Mouse (Mus musculus) brain, adult 2 months (tissue): ENCODE data around the gene Cdh23.

ENCODE experiments used
- DNase-seq: peaks from one replicate; pipeline ENCODE4 v3.0.0; 2011; ENCODE audit warnings: low read depth, low spot score

The Cdh23 gene

GRCm38 (mm10) chr10:60577920-60578737 lies 118.2 kb downstream of the Cdh23 start:
- no peak for DNase-seq

DNA sequence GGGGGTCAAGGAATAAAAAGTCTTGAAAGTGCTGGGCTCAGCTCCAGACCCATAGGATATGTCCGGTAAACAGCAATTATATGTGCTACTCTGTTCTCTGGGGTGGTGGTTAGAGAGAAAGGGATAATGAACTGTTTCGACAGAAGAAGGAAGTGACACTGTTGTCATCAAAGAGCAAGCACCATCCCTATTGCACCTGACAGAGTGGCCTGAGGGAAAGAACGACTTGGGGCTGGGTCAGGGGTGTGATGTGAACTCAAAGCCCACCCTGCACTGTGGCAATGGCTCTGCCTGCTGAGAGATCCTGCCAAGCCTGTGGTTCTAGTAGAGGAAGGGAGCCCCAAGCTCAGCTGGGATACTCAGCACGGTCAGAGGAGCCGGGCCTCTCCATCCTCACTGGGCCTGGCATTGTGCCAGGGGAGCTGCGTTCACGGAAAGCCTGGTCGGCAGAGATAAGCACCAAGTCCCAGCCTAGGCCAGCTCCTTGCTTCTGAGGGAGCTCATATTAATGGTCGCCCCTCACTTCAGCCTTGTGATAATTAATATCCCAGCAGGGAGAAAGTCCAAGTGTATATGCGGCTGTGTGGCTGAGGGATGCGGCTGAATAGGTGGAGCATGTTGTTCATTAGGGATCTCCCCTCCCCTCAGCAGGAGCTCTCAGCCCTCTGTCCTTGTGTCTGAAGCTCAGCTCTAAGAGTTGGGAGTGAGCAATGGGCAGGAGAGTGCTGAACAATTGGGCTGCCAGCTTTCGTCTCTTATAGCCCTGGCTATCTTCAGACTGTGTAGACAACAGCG lies 119.0 kb downstream of the Cdh23 start:
- DNase-seq: no peak

GRCm38 (mm10) chr10:60574851-60575250 lies 121.4 kb downstream of the Cdh23 start:
- no peak for DNase-seq

DNA sequence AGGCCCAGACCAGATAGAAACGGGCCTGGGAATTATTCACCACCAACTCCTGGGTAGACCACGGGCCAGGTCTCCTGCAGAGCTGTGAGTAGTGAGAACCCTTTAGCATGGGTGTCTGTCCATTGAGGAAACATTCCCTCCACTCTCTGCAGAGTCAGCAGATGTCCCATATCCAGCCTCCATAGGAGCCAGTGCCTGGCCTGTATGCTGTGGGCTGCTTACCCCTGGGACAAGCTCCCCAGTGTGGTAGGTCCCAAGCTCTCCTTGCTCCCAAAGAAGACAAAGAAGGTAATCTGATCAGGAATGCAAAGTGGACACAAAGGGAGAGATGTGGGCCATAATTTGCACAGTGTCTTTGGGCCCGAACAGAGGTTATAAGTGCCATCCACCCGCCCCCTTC lies 124.8 kb downstream of the Cdh23 start:
- DNase-seq: no peak

DNA sequence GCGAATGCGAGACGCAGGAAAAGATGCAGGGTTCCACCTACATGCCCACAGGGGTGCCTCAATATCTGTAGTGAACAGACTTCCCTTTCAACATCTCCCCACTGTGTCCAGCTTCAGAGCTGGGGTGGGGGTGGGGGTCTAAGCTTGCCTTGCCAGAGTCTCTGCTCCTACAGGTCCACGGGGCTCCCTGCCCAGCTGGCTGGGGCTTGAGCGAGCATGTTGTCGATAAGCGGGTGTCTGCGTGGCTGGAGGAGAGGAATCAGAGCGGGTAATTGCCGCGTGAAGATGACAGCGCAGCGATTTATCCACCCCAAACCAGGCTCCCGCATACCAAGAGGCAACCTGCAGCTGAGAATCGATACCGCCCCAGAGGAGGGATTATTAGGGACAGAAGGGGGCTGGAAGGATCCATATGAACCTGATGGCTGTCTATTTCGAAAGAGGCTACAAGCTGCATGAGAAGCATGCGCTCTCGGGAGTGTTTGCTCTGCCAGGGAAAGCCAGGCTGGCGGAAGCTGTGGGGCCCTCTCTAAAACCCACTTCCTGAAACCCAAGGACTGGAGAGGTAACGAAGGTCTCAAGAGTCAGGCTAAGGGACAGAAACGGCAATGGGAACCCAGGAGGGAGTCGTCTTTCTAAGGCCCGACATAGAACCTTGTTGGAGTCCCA lies 129.8 kb downstream of the Cdh23 start:
- DNase-seq: peak; percentile 10

DNA sequence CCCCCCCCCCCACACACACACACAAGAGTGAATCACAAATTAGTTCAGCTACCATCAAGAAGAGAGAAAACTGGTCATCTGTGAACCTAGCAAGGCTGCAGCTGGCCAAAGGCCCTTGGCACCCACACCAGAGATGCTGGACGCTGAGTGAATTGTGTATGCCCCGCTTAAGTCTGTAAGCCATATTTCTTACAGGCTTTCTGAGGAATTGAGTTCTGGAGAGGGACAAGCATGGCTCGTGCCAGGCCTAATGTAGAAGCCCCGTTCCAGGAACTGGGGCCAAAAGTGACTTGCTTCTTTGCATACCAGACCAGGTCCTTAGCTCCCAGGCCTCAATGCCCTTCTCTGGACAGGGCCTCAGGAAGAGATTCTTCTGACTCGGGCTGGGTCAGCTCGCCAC lies 132.2 kb downstream of the Cdh23 start:
- peak; percentile 3 for DNase-seq

DNA sequence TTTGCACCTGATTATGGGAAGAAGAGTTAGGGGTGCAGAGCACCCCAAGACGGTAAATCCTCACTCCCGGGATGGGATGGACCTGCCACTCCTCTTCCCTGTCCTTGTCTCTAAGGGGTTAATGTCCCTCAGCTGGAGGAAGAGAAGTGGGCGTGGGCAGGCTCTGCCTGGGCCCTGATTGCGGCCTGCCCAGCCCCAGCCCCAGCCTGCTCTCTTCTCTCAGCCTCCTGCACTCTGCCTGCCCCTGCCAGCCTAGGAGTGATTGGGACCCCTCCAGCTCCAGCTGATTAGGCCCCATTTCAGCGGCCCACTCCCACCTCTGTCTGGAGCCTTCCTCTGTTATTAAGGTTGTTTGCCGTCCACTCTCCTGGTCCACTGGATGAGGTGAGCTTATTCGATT lies 133.3 kb downstream of the Cdh23 start:
- no peak for DNase-seq

GRCm38 (mm10) chr10:60558491-60558927 lies 137.8 kb downstream of the Cdh23 start:
- DNase-seq: no peak

GRCm38 (mm10) chr10:60552951-60553635 lies 143.2 kb downstream of the Cdh23 start:
- DNase-seq: no peak

GRCm38 (mm10) chr10:60539164-60539914 lies 157.0 kb downstream of the Cdh23 start:
- DNase-seq: no peak

- no peak for DNase-seq
These were observed 160.0 kb downstream of the Cdh23 start for GRCm38 (mm10) chr10:60536098-60536811.

- DNase-seq: no peak
These were observed 163.8 kb downstream of the Cdh23 start for GRCm38 (mm10) chr10:60532502-60532901.

GRCm38 (mm10) chr10:60531349-60531748 lies 164.9 kb downstream of the Cdh23 start:
- peak; percentile 72 for DNase-seq

DNA sequence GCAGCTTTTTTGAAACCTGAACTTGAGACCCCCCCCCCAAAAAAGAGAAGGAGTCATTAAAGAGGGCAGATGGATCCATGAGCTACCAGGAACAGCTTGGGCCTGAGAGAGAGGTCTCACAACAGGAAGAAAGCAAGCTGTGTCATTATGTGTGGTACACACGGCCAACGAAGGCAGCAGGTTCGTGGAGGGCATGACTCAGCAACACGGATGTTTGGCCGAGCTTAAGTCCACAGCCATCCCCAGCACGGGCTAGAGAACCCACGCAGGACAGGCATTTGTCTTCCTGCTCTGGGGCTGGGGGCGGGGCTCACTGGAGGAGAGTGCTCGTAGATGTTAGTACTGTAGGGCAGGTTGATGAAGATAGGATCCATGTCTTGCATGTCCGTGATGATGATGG lies 165.7 kb downstream of the Cdh23 start:
- DNase-seq: no peak

GRCm38 (mm10) chr10:60527949-60528348 lies 168.3 kb downstream of the Cdh23 start:
- DNase-seq: no peak

GRCm38 (mm10) chr10:60525081-60525480 lies 171.2 kb downstream of the Cdh23 start:
- peak; percentile 57 for DNase-seq

DNA sequence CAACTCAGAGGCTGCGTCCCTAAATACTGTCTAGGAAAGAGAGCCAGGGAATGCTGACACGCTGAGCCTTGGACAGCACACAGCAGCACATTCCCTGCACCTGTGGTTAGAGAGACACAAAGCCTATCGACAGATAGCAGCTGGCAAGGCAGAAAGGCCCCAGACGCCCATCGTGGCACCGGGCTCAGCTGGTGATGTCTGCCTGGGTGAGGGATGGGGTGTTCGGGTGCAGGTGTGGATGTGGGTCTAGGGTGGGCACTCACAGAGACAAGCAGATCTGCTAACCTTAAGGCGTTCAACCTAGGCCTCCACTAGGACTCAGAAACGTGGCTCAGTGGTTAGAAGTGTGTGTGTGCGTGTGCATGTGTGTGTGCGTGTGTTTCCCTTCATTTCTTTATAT lies 180.0 kb downstream of the Cdh23 start:
- no peak for DNase-seq

DNA sequence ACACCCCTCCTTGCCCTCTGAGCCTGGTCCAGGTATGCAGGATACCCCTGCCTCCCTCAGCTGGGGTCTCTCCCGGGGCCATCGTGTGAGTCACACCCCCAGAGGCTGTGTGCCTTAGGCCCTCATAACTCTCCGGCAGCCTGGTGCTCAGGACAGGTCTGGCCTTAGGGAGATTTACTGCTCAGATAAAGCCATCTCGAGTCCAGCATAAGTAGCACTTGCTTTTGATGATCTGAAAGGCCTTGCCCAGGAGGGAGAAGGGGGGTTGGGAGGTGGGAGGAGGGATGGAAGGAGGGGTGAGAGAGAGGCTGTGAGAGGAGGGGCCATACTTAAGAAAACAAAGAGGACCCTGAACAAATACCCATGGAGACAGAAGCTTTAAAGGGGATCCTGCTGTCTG lies 197.8 kb downstream of the Cdh23 start:
- no peak for DNase-seq

DNA sequence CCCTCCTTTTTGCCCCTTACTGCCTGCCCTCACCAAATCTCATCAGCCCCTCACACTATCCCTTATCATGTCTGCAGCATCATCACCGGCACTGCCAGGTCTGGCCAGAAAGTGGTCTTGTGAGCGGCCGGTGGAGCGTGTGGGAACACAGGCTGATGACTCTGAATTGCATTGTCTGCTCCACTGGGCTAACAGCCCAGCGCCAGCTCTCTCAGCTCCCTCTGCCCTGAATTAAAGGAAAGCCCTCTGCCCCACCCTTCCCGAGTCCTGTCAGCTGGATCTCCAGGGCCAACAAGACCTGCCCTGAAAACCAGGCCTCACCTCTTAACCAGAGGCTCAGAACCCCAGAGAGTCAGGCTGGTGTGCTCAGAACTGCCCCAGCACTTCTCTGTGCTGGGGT lies 201.2 kb downstream of the Cdh23 start:
- DNase-seq: no peak

- DNase-seq: peak; percentile 16
These were observed 204.8 kb downstream of the Cdh23 start for GRCm38 (mm10) chr10:60491538-60491937.
